Mouse (Mus musculus) layer of hippocampus, adult 18-20 months (tissue): Measurements from ENCODE around the gene Timd4. TPM values are rescaled to one million over a fixed set of nuclear protein-coding genes. Genes with fewer than 3 reads are reported as not detected.

Source experiments
- DNase-seq, 2 experiments: peaks; one replicate each; pipeline ENCODE4 v3.0.0; 2022; ENCODE audit warnings: low spot score in 2 of 2
- long read RNA-seq: library from polyadenylated mRNA; stranded (forward); transcript quantifications from one replicate; pipeline ENCODE4 v2.0.0, GENCODE M21; 2021
- total RNA-seq, 2 experiments: library from RNA; stranded (reverse); gene quantifications; 2 replicates each; pipeline ENCODE4 v1.2.3; 2021

Timd4 gene
- not detected for total RNA-seq
- long read RNA-seq: 0 reads

DNA sequence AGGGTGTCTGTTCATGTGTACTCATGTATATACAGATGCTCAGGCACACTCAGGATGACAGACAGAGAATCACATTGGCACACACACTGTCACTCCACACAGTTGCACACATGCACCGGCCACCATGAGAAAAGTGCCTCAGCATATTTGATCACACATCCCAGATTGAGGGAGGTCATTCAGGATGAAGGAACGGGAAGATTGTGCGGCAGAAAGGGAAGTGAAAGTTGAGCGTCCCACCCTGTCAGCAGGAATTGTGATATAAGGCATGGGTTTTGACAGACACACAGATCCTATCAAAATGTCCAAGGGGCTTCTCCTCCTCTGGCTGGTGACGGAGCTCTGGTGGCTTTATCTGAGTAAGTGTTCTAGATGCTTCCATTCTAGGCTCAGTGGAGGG is at the start of gene Timd4:
Gene Timd4 (plus strand): TSS at position 290 of the 400 bp plus-strand sequence.
- DNase-seq: no peak

DNA sequence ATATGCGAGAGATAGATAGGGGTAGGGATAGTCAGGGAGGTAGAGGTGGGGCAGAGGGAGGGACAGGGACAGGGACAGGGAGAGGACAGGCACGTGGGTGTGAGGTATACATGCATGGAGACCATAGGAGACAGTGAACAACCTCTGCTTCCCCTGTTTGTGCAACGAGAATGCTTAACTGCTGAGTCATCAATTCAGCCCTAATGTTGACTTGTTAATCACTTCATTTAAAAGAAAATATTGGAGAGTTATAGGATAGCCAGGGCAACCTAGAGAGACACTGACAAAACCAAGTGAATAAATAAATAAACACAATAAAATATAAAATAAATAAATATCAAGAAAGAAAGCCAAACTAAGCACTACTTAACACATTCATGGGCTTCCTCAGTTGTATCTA is 33.7 kb upstream of the Timd4 start:
- no peak for DNase-seq

DNA sequence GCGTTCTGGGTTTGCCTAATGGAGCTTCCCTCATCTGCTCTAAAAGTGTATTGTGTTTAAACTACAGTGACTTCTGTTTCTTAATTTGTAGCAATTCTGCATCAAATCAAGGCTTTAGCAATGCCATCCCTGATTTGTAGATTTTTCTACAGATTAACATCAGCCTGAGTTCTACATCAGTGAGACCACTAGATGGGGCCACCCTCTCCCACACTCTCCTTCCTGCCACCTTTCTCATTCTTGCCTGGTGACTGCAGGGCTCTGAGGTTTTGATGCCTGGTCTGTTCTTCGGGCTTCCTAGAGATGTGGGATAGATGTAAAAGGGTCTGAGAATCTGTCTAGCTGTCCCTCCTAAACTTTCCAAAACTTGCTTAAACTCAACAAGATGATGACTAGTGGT is 30.8 kb upstream of the Timd4 start:
- no peak for DNase-seq

DNA sequence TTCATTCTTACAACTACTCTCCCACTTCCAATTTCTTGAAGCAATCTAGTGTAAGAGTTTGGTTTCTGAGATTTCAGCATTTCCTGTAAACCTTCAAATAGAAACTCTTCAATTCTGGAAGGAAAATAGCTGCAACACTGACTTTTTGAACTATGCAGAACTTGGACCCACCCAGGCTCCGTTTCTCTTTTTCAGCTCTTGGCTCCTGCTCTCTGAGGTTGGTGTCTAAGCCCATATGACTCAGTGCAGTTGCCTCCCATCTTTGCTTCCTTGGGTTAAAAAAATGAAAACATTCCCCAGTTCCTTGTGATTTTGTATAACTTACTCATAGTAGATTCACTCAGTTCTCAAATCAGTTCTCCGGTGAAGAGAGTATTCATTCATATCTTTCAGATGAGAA is 6.2 kb upstream of the Timd4 start:
- DNase-seq: no peak

DNA sequence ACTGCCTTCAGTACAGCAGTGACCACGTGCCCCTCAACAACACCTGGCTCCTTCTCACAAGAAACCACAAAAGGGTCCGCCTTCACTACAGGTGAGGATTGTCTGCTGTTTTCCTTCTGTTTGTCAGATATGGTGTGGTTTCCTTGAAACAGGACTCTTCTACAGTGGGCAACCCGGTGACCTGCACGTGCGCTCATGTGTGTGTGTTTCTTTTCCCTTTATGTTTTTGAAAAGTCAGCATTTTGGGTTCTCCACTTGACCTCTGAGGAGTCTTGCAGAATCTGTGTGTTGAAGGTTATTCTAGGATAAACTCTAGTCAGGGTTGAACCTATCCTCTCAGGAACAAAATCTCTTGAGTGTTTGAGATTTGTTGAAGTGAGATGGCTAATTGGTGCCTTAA is 7.1 kb downstream of the Timd4 start:
- DNase-seq: no peak

DNA sequence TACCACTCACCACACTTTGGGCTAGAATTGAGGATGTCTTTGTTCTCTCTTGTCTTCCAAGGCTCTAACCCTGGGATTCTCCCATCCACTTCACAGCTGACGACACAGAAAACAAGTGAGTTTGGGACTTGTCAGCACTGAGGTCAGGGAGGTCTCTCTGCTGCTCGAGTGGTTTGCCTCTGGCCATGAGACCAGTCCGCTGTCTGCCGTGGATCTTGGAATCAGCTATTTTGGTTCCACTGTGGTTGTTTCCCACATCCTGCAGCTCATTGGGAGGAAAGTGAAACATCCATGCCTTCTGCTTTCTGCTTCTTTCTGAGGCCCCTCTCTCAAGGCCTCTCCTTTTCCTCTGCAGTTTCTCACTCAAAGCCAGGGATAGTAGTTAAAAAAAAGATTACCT is 9.3 kb downstream of the Timd4 start:
- DNase-seq: no peak

DNA sequence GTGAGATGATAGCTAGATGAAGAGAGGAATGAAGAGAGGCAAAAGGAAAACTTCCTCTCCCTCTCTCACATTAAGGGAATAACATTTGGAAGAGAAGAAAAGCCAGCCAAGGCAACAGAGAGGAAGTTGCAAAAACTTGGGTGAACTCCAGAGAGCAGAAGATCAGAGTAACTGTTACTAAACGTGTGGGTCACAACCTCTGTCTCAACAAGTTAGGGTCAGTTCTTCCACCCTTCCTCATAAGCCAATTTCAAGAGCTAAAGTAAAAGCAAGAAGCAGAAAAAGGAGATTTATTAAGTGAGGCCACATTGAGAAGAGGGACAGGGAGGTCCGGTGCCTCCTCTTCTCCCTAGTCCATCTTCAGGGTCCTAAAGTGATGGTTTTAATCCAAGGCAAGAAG is 19.7 kb downstream of the Timd4 start:
- no peak for DNase-seq

DNA sequence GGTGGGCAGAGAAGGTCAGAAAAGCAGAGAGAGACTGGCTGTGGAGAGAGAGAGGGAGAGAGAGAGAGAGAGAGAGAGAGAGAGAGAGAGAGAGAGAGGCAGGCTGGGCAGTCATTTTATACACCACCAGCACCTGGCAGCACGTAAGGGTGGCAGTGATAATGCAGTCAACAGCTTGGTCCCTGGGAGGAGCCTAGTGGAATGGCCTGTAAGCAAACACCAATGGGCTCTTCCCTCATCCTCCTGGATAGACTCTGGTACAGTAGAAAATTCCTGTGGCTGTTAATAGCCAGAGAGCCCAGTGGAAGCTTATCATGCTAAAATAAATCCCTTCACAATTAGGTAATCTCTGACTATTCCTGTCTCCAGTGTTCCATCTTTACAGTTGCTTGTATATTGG is 24.5 kb downstream of the Timd4 start:
- no peak for DNase-seq

DNA sequence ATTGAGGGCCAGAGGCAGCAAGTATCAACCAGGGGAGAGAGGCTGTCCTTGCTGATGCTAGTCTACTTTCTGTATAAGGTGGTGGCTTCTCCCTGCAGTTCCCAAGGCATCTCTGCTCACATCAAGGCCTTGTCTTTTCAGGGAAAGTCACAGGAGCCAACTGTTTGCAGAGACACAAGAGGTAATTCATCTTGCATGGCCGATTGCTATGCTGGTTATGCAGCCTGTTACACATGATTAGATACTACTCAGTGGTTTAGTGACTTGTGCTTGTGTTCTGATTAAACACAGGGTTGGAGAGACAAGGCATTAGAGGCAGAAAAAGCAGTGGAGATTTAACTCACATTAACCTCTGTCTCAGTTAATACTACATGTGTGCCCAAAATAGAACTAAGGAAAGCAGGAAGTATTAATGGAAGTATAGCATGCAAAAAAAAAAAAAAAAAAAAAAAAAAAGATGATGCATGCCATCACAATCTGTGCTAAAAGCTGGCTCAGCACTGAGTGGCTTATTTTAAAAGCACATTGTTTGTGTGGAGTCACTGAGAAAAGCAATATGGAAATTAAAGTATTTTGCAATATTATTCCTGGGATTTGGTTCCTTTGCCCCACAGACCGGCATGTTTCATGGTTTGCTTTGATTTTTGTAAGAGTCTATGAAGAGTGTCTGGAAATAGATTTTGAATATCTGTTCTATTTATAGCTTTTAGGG is 31.6 kb downstream of the Timd4 start:
- DNase-seq: no peak

DNA sequence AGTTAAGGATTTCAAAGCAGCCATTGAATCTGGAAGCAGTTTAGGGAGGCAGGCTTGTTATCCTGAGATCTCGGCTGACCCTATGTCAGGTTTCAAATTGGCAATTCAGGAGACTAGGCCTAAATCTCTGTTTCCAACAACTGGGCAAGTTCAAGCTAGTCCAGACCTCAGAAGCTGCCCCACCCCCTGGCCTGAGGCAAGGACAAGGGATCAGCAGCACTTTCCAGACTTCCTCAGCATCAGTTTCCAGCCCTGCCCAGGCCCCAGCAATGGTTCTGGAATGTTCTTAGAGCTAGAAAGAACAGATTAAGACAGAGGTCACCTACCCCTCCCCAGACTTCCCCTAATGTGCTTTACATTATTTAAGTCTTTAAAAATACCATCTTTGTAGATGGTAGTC is 36.1 kb downstream of the Timd4 start:
- no peak for DNase-seq

DNA sequence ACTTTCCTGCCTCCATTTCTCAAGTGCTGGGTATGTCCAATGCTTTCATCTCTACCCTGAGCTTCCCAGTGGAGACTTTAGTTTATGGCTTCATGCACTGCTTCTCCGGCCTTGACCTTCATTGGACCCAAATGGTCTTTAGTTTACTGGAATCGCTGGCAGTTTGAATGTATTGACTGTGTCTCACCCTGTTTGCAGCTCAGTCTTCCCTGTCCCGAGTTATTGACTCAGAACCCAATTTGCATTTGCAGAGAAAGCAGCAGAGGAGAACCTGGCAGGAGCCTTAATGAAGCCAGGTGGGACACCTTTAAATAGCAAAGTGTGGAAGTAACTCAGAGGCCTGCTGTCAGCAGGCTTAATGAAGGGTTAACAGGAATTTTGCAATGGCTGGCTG is 37.2 kb downstream of the Timd4 start:
- no peak for DNase-seq

DNA sequence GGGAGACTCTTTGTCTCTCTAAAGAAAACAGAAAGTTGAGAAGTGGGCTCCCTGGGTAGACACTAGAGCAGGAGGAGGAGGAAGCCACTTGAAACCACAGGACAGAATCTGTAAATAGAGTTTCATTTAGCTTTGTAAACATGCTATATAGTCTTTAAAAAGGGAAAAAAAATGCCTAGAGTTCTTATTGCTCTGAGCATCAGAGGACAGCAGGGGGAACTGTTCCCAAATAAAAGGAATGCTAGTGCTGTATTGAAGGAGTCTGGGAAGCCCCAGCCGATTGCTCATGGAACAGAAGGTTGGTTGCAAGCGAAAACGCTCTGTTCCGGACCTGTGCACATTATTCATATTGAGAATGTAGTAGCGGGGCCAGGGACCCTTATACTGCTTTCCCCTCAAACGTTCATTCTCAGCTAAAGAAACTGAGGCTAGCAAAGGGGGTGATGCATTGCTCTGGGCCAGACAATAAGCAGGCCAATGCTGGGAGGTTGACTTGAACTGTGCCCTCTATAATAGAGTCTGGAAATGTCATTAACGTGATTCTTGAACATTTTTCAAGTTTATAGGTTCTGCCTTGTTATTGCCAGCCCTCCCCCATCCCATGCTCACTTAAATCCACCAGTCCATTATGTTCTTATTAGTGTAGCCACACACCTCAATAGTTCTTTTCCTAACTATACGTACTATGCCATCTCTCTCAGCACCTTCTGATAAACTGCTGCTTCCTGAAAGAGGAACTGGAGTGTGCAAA is 37.8 kb downstream of the Timd4 start:
- DNase-seq: peak in 1 of 2 experiments; percentile 54

DNA sequence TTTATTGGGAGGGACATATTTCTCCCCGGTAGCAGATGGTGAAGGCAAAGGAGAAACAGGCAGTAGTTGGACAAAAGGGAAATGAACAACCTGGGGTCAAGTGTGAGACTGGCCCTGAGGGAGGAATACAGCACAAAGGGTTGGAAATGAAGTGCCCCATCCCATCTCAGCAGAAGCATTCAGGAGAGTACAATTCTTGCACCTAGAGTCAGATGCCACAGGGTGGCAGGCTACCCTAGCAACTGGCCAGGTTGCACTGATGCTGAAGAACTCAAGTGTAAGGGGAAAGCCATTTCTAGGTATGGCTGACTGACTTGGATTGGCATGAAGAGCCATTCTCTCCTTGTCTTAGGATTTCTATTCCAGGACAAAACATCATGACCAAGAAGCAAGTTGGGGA is 54.2 kb downstream of the Timd4 start:
- peak in 1 of 2 experiments; percentile 21 for DNase-seq

DNA sequence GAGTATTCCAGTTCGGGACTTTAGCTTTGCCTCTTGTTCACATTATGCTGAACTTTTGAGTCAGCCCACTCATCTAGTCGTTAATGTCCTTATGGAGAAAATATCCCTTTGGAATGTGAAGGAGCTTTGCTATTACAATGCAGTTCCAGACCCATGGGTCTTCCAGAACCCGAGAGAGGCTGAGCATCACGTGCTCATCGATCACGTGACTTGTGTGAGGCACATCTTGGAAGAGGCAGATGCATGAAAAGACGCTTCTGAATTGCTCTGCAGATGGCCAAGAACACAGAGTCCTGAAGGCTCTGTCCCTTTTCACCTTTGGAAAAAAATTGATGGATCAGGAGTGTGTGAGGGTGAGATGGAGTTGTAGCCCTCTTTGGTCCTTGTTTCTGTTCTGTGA is 58.0 kb downstream of the Timd4 start:
- no peak for DNase-seq

DNA sequence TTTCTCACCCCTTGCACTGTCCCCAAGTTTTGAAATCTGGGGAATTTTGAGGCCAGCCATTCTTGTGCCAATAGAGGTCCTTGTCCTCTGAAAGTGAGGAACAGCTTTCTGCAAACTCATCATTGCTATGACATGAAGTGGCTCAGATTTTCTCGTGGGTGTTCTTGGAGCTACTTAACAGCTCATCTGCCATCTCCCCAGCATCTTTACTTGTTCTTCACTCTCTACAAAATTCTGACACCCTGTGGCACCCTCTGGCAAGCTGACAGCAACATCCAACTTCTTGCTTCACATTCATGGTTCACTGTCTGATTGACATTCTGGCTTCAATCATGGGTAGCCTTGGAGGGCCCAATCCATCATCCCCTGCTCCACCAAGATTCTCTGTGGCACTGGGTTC is 65.2 kb downstream of the Timd4 start:
- DNase-seq: peak; percentile 3 to 33

DNA sequence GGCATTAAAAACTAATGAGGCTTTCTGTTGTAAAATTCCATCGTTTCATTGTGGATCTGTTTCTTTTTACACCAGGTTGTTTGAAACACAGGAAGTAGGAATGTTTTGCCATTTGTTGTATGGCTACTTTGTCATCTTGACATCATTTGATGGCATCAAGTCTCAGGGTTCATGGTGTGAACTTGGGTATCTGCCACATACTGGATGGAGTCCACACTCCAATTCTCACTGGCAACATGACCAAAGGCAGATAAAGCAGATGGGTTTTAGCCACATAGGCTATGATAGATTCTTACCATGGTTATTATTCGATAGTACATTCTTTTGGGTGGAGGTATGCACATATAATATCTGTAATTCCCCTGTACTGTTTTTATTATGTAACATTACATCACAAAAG is 71.9 kb downstream of the Timd4 start:
- DNase-seq: no peak

DNA sequence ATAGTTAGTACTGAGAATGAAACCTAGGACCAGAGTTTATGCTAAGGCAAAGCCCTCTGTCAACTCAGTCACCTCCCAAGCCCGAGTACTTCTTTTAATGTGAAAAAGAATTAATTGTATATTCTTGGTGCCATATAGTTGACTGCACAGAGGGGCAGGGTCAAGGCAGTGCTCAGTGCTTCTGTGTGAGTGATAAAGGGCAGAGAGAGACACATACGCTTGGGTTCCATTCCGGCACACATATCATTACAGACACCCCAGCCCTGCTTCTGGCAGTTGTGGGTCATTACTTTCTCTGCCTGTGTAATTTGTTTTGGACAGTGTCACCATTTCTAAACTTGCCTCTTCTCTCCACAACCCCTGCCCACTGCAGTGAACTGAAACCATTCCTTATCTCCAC is 78.5 kb downstream of the Timd4 start:
- no peak for DNase-seq

Other genes with a start within 250 kb of the Timd4 start
- not detected for gene BC053393, start 239.3 kb upstream of the Timd4 start, total RNA-seq
- gene Dppa1, start 181.5 kb upstream of the Timd4 start, total RNA-seq: not detected
- not detected for gene Timd2, start 103.7 kb upstream of the Timd4 start, total RNA-seq
- gene Havcr1, start 75.7 kb upstream of the Timd4 start, total RNA-seq: not detected